Comparison of ENCODE assay signal across 8 mouse cellular contexts in genomic region chr11:108447148-108447547, GRCm38 (mm10). TPM values are rescaled to one million over a fixed set of nuclear protein-coding genes. Genes with fewer than 3 reads are reported as not detected.
DNase-seq lines count a peak whose midpoint lies in the region; ATAC-seq and TF ChIP-seq lines count a peak whose summit lies in the region.

No protein-coding gene starts in this region.

- no peak overlapping the region for H3K27ac ChIP-seq in kidney, postnatal 0 days
- H3K27ac ChIP-seq in embryonic facial prominence, embryonic 11.5 days (replicated peaks; ENCODE audit: low read depth, low read length) = no peak overlapping the region

- peak; percentile 35 for DNase-seq in adrenal gland, postnatal 10 days
- DNase-seq in adrenal gland, postnatal 4 days (ENCODE audit: low spot score in 2 of 2) = no peak
- DNase-seq in kidney, postnatal 0 days (ENCODE audit: low spot score) = no peak
- DNase-seq in kidney, postnatal 14 days = no peak
- DNase-seq in 416B (ENCODE audit: low read depth) = peak; percentile 26
- DNase-seq in embryonic facial prominence, embryonic 11.5 days (ENCODE audit: low spot score) = peak; percentile 38
- no peak for DNase-seq in layer of hippocampus, adult 9-10 months (ENCODE audit: low spot score)
- DNase-seq in T-cell, adult 2 months (ENCODE audit: low spot score) = no peak

- TF ChIP-seq CTCF in kidney, postnatal 0 days (IDR thresholded peaks at IDR 0.05; ENCODE audit: low read depth) = peak; percentile 60

- H3K9me3 ChIP-seq in kidney, postnatal 0 days (replicated peaks; ENCODE audit: low read length) = 0 out of 2 replicates have a peak, but pooled peaks cover 4% of the 10 kb centered on the region
- no peaks in the 10 kb centered on the region for H3K9me3 ChIP-seq in embryonic facial prominence, embryonic 11.5 days (replicated peaks; ENCODE audit: control insufficient read depth, low read length)

- H3K27me3 ChIP-seq in kidney, postnatal 0 days (ENCODE audit: insufficient read depth, low read length) = no peaks in the 10 kb centered on the region
- no peaks in the 10 kb centered on the region for H3K27me3 ChIP-seq in embryonic facial prominence, embryonic 11.5 days (ENCODE audit: control insufficient read depth, insufficient read depth, low read length)

- H3K9ac ChIP-seq in kidney, postnatal 0 days (ENCODE audit: low read depth, low read length) = no peak overlapping the region
- no peak overlapping the region for H3K9ac ChIP-seq in embryonic facial prominence, embryonic 11.5 days (replicated peaks; ENCODE audit: low read length)

- no peak overlapping the region for H3K4me3 ChIP-seq in kidney, postnatal 0 days (replicated peaks; ENCODE audit: low read depth, low read length)
- H3K4me3 ChIP-seq in embryonic facial prominence, embryonic 11.5 days (ENCODE audit: low read depth, low read length) = no peak overlapping the region

- no peaks in the 10 kb centered on the region for H3K4me1 ChIP-seq in kidney, postnatal 0 days (replicated peaks; ENCODE audit: insufficient read depth, low read length)
- no peaks in the 10 kb centered on the region for H3K4me1 ChIP-seq in embryonic facial prominence, embryonic 11.5 days (ENCODE audit: control insufficient read depth, insufficient read depth, low read length)

- no peak overlapping the region for H3K4me2 ChIP-seq in kidney, postnatal 0 days (ENCODE audit: low read length)
- no peak overlapping the region for H3K4me2 ChIP-seq in embryonic facial prominence, embryonic 11.5 days (ENCODE audit: low read depth, low read length)

- no peak for ATAC-seq in kidney, postnatal 0 days (replicated peaks; ENCODE audit: low FRiP score, low read depth)
- ATAC-seq in embryonic facial prominence, embryonic 11.5 days (replicated peaks; ENCODE audit: insufficient number of reproducible peaks, low FRiP score, low TSS enrichment, low read depth) = no peak

- 0 out of 2 replicates have a peak, but pooled peaks cover 4% of the 10 kb centered on the region for H3K36me3 ChIP-seq in kidney, postnatal 0 days (ENCODE audit: insufficient read depth, low read length)
- no peaks in the 10 kb centered on the region for H3K36me3 ChIP-seq in embryonic facial prominence, embryonic 11.5 days (replicated peaks; ENCODE audit: control insufficient read depth, insufficient read depth, low read depth, low read length)

RNA-seq across cellular contexts. Expression of gene Cep112, which starts 22.2 kb away (rescaled TPM):
- 10 to 100 TPM; 14.4 to 14.9 TPM for total RNA-seq in adrenal gland, postnatal 10 days (2021)
- total RNA-seq in adrenal gland, postnatal 4 days (2021) = 10 to 100 TPM; 24.5 to 26.1 TPM
- 8.8 and 10.7 TPM in 2 replicates for polyA plus RNA-seq in kidney, postnatal 0 days (2015; fragmentation: Nextera tagmentation; extraction: Ambion mirVana)
- polyA plus RNA-seq in embryonic facial prominence, embryonic 11.5 days (2014; fragmentation: Nextera tagmentation; extraction: Ambion mirVana) = 8.5 and 12.2 TPM in 2 replicates

Comparison
In these comparisons a context has a peak if more than half of its experiments do, and no peak if none do; other contexts are left out.
1. DNase-seq: peak in adrenal gland, postnatal 10 days (single experiment), 416B (single experiment) and embryonic facial prominence, embryonic 11.5 days (single experiment); none in adrenal gland, postnatal 4 days (0 of 2), kidney, postnatal 0 days (single experiment), kidney, postnatal 14 days (single experiment), layer of hippocampus, adult 9-10 months (single experiment) and T-cell, adult 2 months (single experiment).